Mouse (Mus musculus): ENCODE data around the gene Rcor1. TPM values are rescaled to one million over a fixed set of nuclear protein-coding genes. Genes with fewer than 3 reads are reported as not detected.

The Rcor1 gene
- polyA plus RNA-seq, 1 experiment from 2014 or later = 8.5 TPM

GRCm38 (mm10) chr12:111114593-111114992, 75.4 kb downstream of the Rcor1 start:
- Histone ChIP-seq H3K9ac (replicated peaks) (no peak overlapping the region), H3K27me3 (no peaks in the 10 kb centered on the region), H3K27ac (replicated peaks) (no peak overlapping the region), H3K4me1 (no peaks in the 10 kb centered on the region), H3K36me3 (peaks cover 74% of the 10 kb centered on the region), H3K9me3 (no peaks in the 10 kb centered on the region), H3K4me3 (no peak overlapping the region), H3K4me2 (replicated peaks) (no peak overlapping the region)
- ATAC-seq (ENCODE audit: low FRiP score, low read depth) = no peak
- 90% methylated on average over 5 of the region's 5 CpGs for WGBS

GRCm38 (mm10) chr12:111119506-111120085, 80.4 kb downstream of the Rcor1 start:
- WGBS = 93% methylated on average over 5 of the region's 5 CpGs
- Histone ChIP-seq H3K4me1 (no peaks in the 10 kb centered on the region), H3K9ac (replicated peaks) (no peak overlapping the region), H3K4me2 (replicated peaks) (no peak overlapping the region), H3K36me3 (peaks cover 34% of the 10 kb centered on the region), H3K27ac (replicated peaks) (no peak overlapping the region), H3K9me3 (peaks cover 4% of the 10 kb centered on the region), H3K4me3 (no peak overlapping the region), H3K27me3 (no peaks in the 10 kb centered on the region)
- ATAC-seq (ENCODE audit: low FRiP score, low read depth) = no peak

GRCm38 (mm10) chr12:111120976-111121645, 82.0 kb downstream of the Rcor1 start:
- no peak overlapping the region for H3K4me2 ChIP-seq (replicated peaks)
- 0 out of 2 replicates have a peak, but pooled peaks cover 2% of the 10 kb centered on the region for H3K4me1 ChIP-seq
- H3K27me3 ChIP-seq = no peaks in the 10 kb centered on the region
- peaks cover 4% of the 10 kb centered on the region for H3K9me3 ChIP-seq
- 93% methylated on average over 9 of the region's 9 CpGs for WGBS
- ATAC-seq (ENCODE audit: low FRiP score, low read depth) = no peak
- H3K9ac ChIP-seq (replicated peaks) = no peak overlapping the region
- peaks cover 25% of the 10 kb centered on the region for H3K36me3 ChIP-seq
- no peak overlapping the region for H3K4me3 ChIP-seq
- no peak overlapping the region for H3K27ac ChIP-seq (replicated peaks)

DNA sequence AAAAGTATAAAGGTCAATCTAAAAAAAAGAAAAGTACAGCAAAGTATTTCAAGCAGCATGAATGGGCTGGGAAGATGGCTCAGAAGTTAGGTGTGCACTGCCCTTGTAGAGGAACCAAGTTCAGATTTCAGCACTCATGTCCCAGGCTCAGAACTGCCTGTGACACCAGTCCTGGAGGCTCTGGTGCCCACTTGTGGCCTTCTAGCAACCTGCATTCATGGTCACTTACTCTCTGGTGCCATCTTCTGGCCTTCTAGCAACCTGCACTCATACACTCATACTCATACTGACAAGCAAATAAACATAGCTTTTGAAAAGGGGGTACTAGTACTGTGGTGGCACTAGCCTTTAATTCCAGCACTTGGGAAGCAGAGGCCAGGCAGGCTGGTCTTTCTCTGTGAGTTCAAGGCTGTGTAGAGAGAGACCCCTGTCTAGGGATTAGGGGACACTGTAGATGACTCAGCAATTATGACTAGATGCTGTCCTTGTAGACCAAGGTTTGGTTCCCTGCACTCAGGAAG, 83.2 kb downstream of the Rcor1 start:
- H3K9me3 ChIP-seq = peaks cover 4% of the 10 kb centered on the region
- no peak overlapping the region for H3K4me2 ChIP-seq (replicated peaks)
- H3K27ac ChIP-seq (replicated peaks) = no peak overlapping the region
- 0 out of 2 replicates have a peak, but pooled peaks cover 2% of the 10 kb centered on the region for H3K4me1 ChIP-seq
- H3K36me3 ChIP-seq = peaks cover 17% of the 10 kb centered on the region
- no peak overlapping the region for H3K9ac ChIP-seq (replicated peaks)
- no peaks in the 10 kb centered on the region for H3K27me3 ChIP-seq
- no peak for ATAC-seq (ENCODE audit: low FRiP score, low read depth)
- H3K4me3 ChIP-seq = no peak overlapping the region

- peaks cover 4% of the 10 kb centered on the region for H3K9me3 ChIP-seq
- ATAC-seq (ENCODE audit: low FRiP score, low read depth) = no peak
- H3K4me3 ChIP-seq = no peak overlapping the region
- no peaks in the 10 kb centered on the region for H3K27me3 ChIP-seq
- no peak overlapping the region for H3K9ac ChIP-seq (replicated peaks)
- H3K4me2 ChIP-seq (replicated peaks) = no peak overlapping the region
- 0 out of 2 replicates have a peak, but pooled peaks cover 6% of the 10 kb centered on the region for H3K36me3 ChIP-seq
- no peak overlapping the region for H3K27ac ChIP-seq (replicated peaks)
- 68% methylated on average over 14 of the region's 14 CpGs for WGBS
- H3K4me1 ChIP-seq = 0 out of 2 replicates have a peak, but pooled peaks cover 2% of the 10 kb centered on the region
These were observed 85.6 kb downstream of the Rcor1 start for GRCm38 (mm10) chr12:111124601-111125260.

DNA sequence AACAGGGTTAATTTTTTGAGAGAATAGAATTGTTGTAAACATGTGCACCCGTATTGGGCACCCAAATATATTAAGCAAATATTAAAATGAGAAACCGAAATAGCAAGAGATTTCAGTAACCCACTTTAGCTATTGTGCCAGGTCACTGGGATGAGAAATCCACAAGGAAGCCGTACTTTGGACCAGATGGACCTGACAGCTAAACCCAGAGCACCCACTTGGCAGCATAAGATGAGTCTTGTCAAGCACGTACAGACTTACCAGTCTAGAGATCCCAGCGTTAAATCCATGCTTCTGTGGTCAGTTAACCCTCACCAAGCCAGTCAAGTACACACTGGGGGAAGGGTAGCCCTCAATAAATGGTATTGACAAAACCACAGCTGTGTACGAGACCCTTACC, 86.5 kb downstream of the Rcor1 start:
- Histone ChIP-seq H3K36me3 (no peaks in the 10 kb centered on the region), H3K4me1 (0 out of 2 replicates have a peak, but pooled peaks cover 2% of the 10 kb centered on the region), H3K9me3 (peaks cover 5% of the 10 kb centered on the region), H3K27me3 (no peaks in the 10 kb centered on the region), H3K4me3 (no peak overlapping the region), H3K27ac (replicated peaks) (no peak overlapping the region), H3K9ac (replicated peaks) (no peak overlapping the region), H3K4me2 (replicated peaks) (no peak overlapping the region)
- WGBS = 73% methylated on average over 6 of the region's 6 CpGs
- ATAC-seq (ENCODE audit: low FRiP score, low read depth) = no peak

- Histone ChIP-seq H3K4me3 (no peak overlapping the region), H3K9me3 (peaks cover 13% of the 10 kb centered on the region; the same call in 1 of the 2 replicates), H3K36me3 (no peaks in the 10 kb centered on the region), H3K9ac (replicated peaks) (no peak overlapping the region), H3K4me2 (replicated peaks) (no peak overlapping the region), H3K27ac (replicated peaks) (no peak overlapping the region), H3K27me3 (no peaks in the 10 kb centered on the region), H3K4me1 (no peaks in the 10 kb centered on the region)
- WGBS = 85% methylated on average over 7 of the region's 7 CpGs
- no peak for ATAC-seq (ENCODE audit: low FRiP score, low read depth)
These were observed 95.0 kb downstream of the Rcor1 start for GRCm38 (mm10) chr12:111134169-111134568.

DNA sequence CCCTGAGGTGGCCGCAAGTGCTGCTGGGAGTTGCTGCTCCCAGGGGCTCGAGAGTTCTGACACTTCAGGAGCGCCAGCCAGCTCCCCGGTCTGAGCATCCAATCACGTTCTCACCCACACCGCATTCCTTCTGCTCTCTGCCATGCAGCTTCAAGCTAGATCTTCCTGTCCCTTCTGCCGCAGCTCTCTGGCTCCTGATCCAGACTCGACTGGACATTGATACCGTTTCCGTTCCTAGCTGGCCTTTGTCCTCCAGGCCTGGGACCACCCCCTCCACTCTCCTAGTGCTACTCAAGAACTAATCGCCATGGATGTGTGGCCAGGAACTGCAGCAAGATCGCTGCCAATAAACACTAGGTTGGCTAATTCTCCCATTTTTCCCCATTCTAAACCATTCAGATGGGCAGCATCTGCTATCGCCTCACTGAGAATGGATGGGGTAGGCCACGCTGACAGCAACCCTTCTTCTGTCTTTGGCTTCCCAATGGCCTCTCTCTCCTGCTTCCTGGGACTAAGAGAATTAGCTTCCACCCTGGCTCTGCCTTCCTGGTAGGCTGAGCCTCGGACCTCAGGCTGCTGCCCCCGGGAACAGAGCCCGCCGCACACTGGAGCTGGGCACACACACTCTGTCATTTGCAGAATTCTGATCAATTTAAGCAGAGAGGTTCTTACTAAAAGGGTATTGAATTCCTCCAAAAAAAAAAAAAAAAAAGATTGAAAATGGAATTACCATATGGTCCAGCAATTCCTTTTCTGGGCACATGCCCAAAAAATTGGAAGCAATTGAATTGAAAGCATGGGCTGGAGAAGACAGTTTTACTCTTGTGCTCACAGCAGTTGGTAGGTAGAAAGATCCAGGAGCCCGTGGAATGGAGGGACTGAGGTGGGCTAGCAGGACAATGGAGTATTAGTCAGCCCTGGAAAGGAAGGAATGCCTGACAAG, 95.9 kb downstream of the Rcor1 start:
- Histone ChIP-seq H3K36me3 (no peaks in the 10 kb centered on the region), H3K9ac (replicated peaks) (no peak overlapping the region), H3K27me3 (no peaks in the 10 kb centered on the region), H3K4me2 (replicated peaks) (no peak overlapping the region), H3K27ac (replicated peaks) (no peak overlapping the region), H3K4me3 (no peak overlapping the region), H3K4me1 (no peaks in the 10 kb centered on the region), H3K9me3 (peaks cover 13% of the 10 kb centered on the region; the same call in 1 of the 2 replicates)
- 80% methylated on average over 19 of the region's 19 CpGs for WGBS
- ATAC-seq (ENCODE audit: low FRiP score, low read depth) = no peak

- H3K4me1 ChIP-seq = no peaks in the 10 kb centered on the region
- peaks cover 9% of the 10 kb centered on the region; the same call in 1 of the 2 replicates for H3K9me3 ChIP-seq
- no peak overlapping the region for H3K27ac ChIP-seq (replicated peaks)
- WGBS = 71% methylated on average over 3 of the region's 3 CpGs
- H3K27me3 ChIP-seq = no peaks in the 10 kb centered on the region
- no peak for ATAC-seq (ENCODE audit: low FRiP score, low read depth)
- no peaks in the 10 kb centered on the region for H3K36me3 ChIP-seq
- H3K9ac ChIP-seq (replicated peaks) = no peak overlapping the region
- H3K4me2 ChIP-seq (replicated peaks) = no peak overlapping the region
- no peak overlapping the region for H3K4me3 ChIP-seq
These were observed 96.8 kb downstream of the Rcor1 start for GRCm38 (mm10) chr12:111135953-111136352.

- no peaks in the 10 kb centered on the region for H3K36me3 ChIP-seq
- no peak for ATAC-seq (ENCODE audit: low FRiP score, low read depth)
- no peak overlapping the region for H3K27ac ChIP-seq (replicated peaks)
- H3K27me3 ChIP-seq = no peaks in the 10 kb centered on the region
- H3K9ac ChIP-seq (replicated peaks) = no peak overlapping the region
- H3K4me1 ChIP-seq = no peaks in the 10 kb centered on the region
- 58% methylated on average over 2 of the region's 2 CpGs for WGBS
- H3K9me3 ChIP-seq = peaks cover 9% of the 10 kb centered on the region; the same call in 1 of the 2 replicates
- no peak overlapping the region for H3K4me3 ChIP-seq
- H3K4me2 ChIP-seq (replicated peaks) = no peak overlapping the region
These were observed 97.9 kb downstream of the Rcor1 start for GRCm38 (mm10) chr12:111137079-111137478.

- peak overlapping the region; percentile 24; the same call in 1 of the 2 replicates for H3K9ac ChIP-seq (replicated peaks)
- H3K27ac ChIP-seq (replicated peaks) = peak overlapping the region; percentile 86
- H3K9me3 ChIP-seq = 0 out of 2 replicates have a peak, but pooled peaks cover 2% of the 10 kb centered on the region
- ATAC-seq (ENCODE audit: low FRiP score, low read depth) = peak; percentile 81
- H3K4me3 ChIP-seq = peak overlapping the region; percentile 10; the same call in 1 of the 2 replicates
- peak overlapping the region; percentile 43 for H3K4me2 ChIP-seq (replicated peaks)
- H3K27me3 ChIP-seq = peaks cover 27% of the 10 kb centered on the region
- peaks cover 36% of the 10 kb centered on the region for H3K4me1 ChIP-seq
- 5% methylated on average over 12 of the region's 12 CpGs for WGBS
- H3K36me3 ChIP-seq = no peaks in the 10 kb centered on the region
These were observed 103.9 kb downstream of the Rcor1 start for GRCm38 (mm10) chr12:111143005-111143508.
